Mouse (Mus musculus): Measurements from ENCODE around the gene Riiad1. TPM values are rescaled to one million over a fixed set of nuclear protein-coding genes. Genes with fewer than 3 reads are reported as not detected.

Riiad1 gene
- polyA plus RNA-seq, 1 experiment from 2014 or later: 26.7 TPM

- Histone ChIP-seq H3K36me3 (ENCODE audit: control insufficient read depth, insufficient read depth, low read length) (peaks cover 2% of the 10 kb centered on the region; the same call in 1 of the 2 replicates), H3K4me2 (ENCODE audit: low read length) (no peak overlapping the region; the same call in 1 of the 2 replicates), H3K9ac (ENCODE audit: low read depth, low read length) (no peak overlapping the region), H3K9me3 (replicated peaks; ENCODE audit: control insufficient read depth, low read length, poor library complexity, severe bottlenecking) (no peaks in the 10 kb centered on the region), H3K27ac (ENCODE audit: low read length) (0 out of 2 replicates have a peak overlapping the region, but pooled peaks have one; percentile 4), H3K4me1 (ENCODE audit: control insufficient read depth, insufficient read depth, low read length) (peaks cover 70% of the 10 kb centered on the region), H3K27me3 (ENCODE audit: control insufficient read depth, insufficient read depth, low read depth, low read length) (no peaks in the 10 kb centered on the region), H3K4me3 (ENCODE audit: low read depth, low read length) (no peak overlapping the region)
- 63% methylated on average over 4 of the region's 4 CpGs for WGBS
- no peak for ATAC-seq
These were observed 1.3 kb upstream of the Riiad1 start for GRCm38 (mm10) chr3:94481429-94481828.

- Histone ChIP-seq H3K27ac (ENCODE audit: low read length) (no peak overlapping the region), H3K4me1 (ENCODE audit: control insufficient read depth, insufficient read depth, low read length) (peaks cover 53% of the 10 kb centered on the region), H3K4me2 (ENCODE audit: low read length) (peak overlapping the region; percentile 73), H3K9me3 (replicated peaks; ENCODE audit: control insufficient read depth, low read length, poor library complexity, severe bottlenecking) (no peaks in the 10 kb centered on the region), H3K36me3 (ENCODE audit: control insufficient read depth, insufficient read depth, low read length) (no peaks in the 10 kb centered on the region), H3K9ac (ENCODE audit: low read depth, low read length) (peak overlapping the region; percentile 84), H3K4me3 (ENCODE audit: low read depth, low read length) (peak overlapping the region; percentile 57), H3K27me3 (ENCODE audit: control insufficient read depth, insufficient read depth, low read depth, low read length) (no peaks in the 10 kb centered on the region)
- no peak for ATAC-seq
- 12% methylated on average over 11 of the region's 11 CpGs for WGBS
These were observed 577 bp downstream of the Riiad1 start for GRCm38 (mm10) chr3:94479564-94479963.

GRCm38 (mm10) chr3:94478591-94479169 lies 1.5 kb downstream of the Riiad1 start:
- Histone ChIP-seq H3K36me3 (ENCODE audit: control insufficient read depth, insufficient read depth, low read length) (no peaks in the 10 kb centered on the region), H3K9ac (ENCODE audit: low read depth, low read length) (peak overlapping the region; percentile 84), H3K27ac (ENCODE audit: low read length) (peak overlapping the region; percentile 91), H3K4me1 (ENCODE audit: control insufficient read depth, insufficient read depth, low read length) (peaks cover 45% of the 10 kb centered on the region), H3K9me3 (replicated peaks; ENCODE audit: control insufficient read depth, low read length, poor library complexity, severe bottlenecking) (no peaks in the 10 kb centered on the region), H3K27me3 (ENCODE audit: control insufficient read depth, insufficient read depth, low read depth, low read length) (no peaks in the 10 kb centered on the region), H3K4me2 (ENCODE audit: low read length) (peak overlapping the region; percentile 73), H3K4me3 (ENCODE audit: low read depth, low read length) (peak overlapping the region; percentile 57)
- peak; percentile 43 for ATAC-seq
- WGBS: 2% methylated on average over 9 of the region's 9 CpGs

GRCm38 (mm10) chr3:94477981-94478422 lies 2.1 kb downstream of the Riiad1 start, which contains the start of gene Celf3:
Gene Celf3, plus strand, starts transcription at chr3:94478295.
- H3K4me2 ChIP-seq (ENCODE audit: low read length): peak within 1 kb of the TSS; percentile 73
- WGBS: under 1% methylated on average over 12 of the region's 14 CpGs
- H3K27me3 ChIP-seq (ENCODE audit: control insufficient read depth, insufficient read depth, low read depth, low read length): no peaks in the 10 kb centered on the region
- peak; percentile 94 for ATAC-seq
- no peaks in the 10 kb centered on the region for H3K9me3 ChIP-seq (replicated peaks; ENCODE audit: control insufficient read depth, low read length, poor library complexity, severe bottlenecking)
- H3K27ac ChIP-seq (ENCODE audit: low read length): peak within 1 kb of the TSS; percentile 91
- H3K36me3 ChIP-seq (ENCODE audit: control insufficient read depth, insufficient read depth, low read length): no peaks in the 10 kb centered on the region
- H3K9ac ChIP-seq (ENCODE audit: low read depth, low read length): peak within 1 kb of the TSS; percentile 84
- H3K4me1 ChIP-seq (ENCODE audit: control insufficient read depth, insufficient read depth, low read length): peaks cover 41% of the 10 kb centered on the region
- H3K4me3 ChIP-seq (ENCODE audit: low read depth, low read length): peak within 1 kb of the TSS; percentile 57

GRCm38 (mm10) chr3:94477444-94477843 lies 2.7 kb downstream of the Riiad1 start:
- Histone ChIP-seq H3K9me3 (replicated peaks; ENCODE audit: control insufficient read depth, low read length, poor library complexity, severe bottlenecking) (no peaks in the 10 kb centered on the region), H3K36me3 (ENCODE audit: control insufficient read depth, insufficient read depth, low read length) (no peaks in the 10 kb centered on the region), H3K9ac (ENCODE audit: low read depth, low read length) (peak overlapping the region; percentile 63), H3K4me1 (ENCODE audit: control insufficient read depth, insufficient read depth, low read length) (peaks cover 41% of the 10 kb centered on the region), H3K27ac (ENCODE audit: low read length) (peak overlapping the region; percentile 91), H3K4me3 (ENCODE audit: low read depth, low read length) (peak overlapping the region; percentile 57), H3K27me3 (ENCODE audit: control insufficient read depth, insufficient read depth, low read depth, low read length) (no peaks in the 10 kb centered on the region), H3K4me2 (ENCODE audit: low read length) (peak overlapping the region; percentile 73)
- 11% methylated on average over 4 of the region's 4 CpGs for WGBS
- peak; percentile 21 for ATAC-seq

- Histone ChIP-seq H3K27me3 (ENCODE audit: control insufficient read depth, insufficient read depth, low read depth, low read length) (no peaks in the 10 kb centered on the region), H3K4me3 (ENCODE audit: low read depth, low read length) (no peak overlapping the region), H3K36me3 (ENCODE audit: control insufficient read depth, insufficient read depth, low read length) (no peaks in the 10 kb centered on the region), H3K9me3 (replicated peaks; ENCODE audit: control insufficient read depth, low read length, poor library complexity, severe bottlenecking) (no peaks in the 10 kb centered on the region), H3K4me2 (ENCODE audit: low read length) (0 out of 2 replicates have a peak overlapping the region, but pooled peaks have one; percentile 73), H3K4me1 (ENCODE audit: control insufficient read depth, insufficient read depth, low read length) (peaks cover 38% of the 10 kb centered on the region), H3K9ac (ENCODE audit: low read depth, low read length) (no peak overlapping the region), H3K27ac (ENCODE audit: low read length) (peak overlapping the region; percentile 91)
- 46% methylated on average over 8 of the region's 8 CpGs for WGBS
- no peak for ATAC-seq
These were observed 3.7 kb downstream of the Riiad1 start for GRCm38 (mm10) chr3:94476301-94477035.

GRCm38 (mm10) chr3:94473567-94474232 lies 6.4 kb downstream of the Riiad1 start:
- Histone ChIP-seq H3K27me3 (ENCODE audit: control insufficient read depth, insufficient read depth, low read depth, low read length) (no peaks in the 10 kb centered on the region), H3K4me2 (ENCODE audit: low read length) (no peak overlapping the region), H3K27ac (ENCODE audit: low read length) (peak overlapping the region; percentile 44), H3K9ac (ENCODE audit: low read depth, low read length) (no peak overlapping the region), H3K4me3 (ENCODE audit: low read depth, low read length) (no peak overlapping the region), H3K9me3 (replicated peaks; ENCODE audit: control insufficient read depth, low read length, poor library complexity, severe bottlenecking) (no peaks in the 10 kb centered on the region), H3K4me1 (ENCODE audit: control insufficient read depth, insufficient read depth, low read length) (peaks cover 21% of the 10 kb centered on the region; the same call in 1 of the 2 replicates), H3K36me3 (ENCODE audit: control insufficient read depth, insufficient read depth, low read length) (no peaks in the 10 kb centered on the region)
- no peak for ATAC-seq
- WGBS: 63% methylated on average over 5 of the region's 5 CpGs

GRCm38 (mm10) chr3:94473115-94473505 lies 7.0 kb downstream of the Riiad1 start:
- WGBS: 47% methylated on average over 10 of the region's 10 CpGs
- no peak for ATAC-seq
- H3K9ac ChIP-seq (ENCODE audit: low read depth, low read length): peak overlapping the region; percentile 22; the same call in 1 of the 2 replicates
- H3K27ac ChIP-seq (ENCODE audit: low read length): 0 out of 2 replicates have a peak overlapping the region, but pooled peaks have one; percentile 39
- H3K36me3 ChIP-seq (ENCODE audit: control insufficient read depth, insufficient read depth, low read length): no peaks in the 10 kb centered on the region
- no peaks in the 10 kb centered on the region for H3K9me3 ChIP-seq (replicated peaks; ENCODE audit: control insufficient read depth, low read length, poor library complexity, severe bottlenecking)
- H3K4me1 ChIP-seq (ENCODE audit: control insufficient read depth, insufficient read depth, low read length): peaks cover 21% of the 10 kb centered on the region; the same call in 1 of the 2 replicates
- no peaks in the 10 kb centered on the region for H3K27me3 ChIP-seq (ENCODE audit: control insufficient read depth, insufficient read depth, low read depth, low read length)
- H3K4me3 ChIP-seq (ENCODE audit: low read depth, low read length): no peak overlapping the region
- peak overlapping the region; percentile 53; the same call in 1 of the 2 replicates for H3K4me2 ChIP-seq (ENCODE audit: low read length)

Measured in midbrain, embryonic 16.5 days (tissue).